Mouse (Mus musculus) lung, adult 2 months (tissue): ENCODE results near the gene Gm20388. TPM values are rescaled to one million over a fixed set of nuclear protein-coding genes. Genes with fewer than 3 reads are reported as not detected.

Source experiments
- DNase-seq: peaks from one replicate; pipeline ENCODE4 v3.0.0; 2022
- H3K4me1 ChIP-seq: fragments of 200-500 bp; 2 replicates; pipeline ENCODE4 v1.6.1; 2011; ENCODE audit warnings: low read length; ENCODE audit not compliant: control insufficient read depth, insufficient read depth
- H3K4me3 ChIP-seq: fragments of 200-500 bp; replicated peaks from 2 replicates; pipeline ENCODE3; 2011; ENCODE audit warnings: low read depth, mild to moderate bottlenecking, control low read depth, low read length; ENCODE audit errors: extremely low read depth
- CTCF ChIP-seq: fragments of 200-500 bp; IDR thresholded peaks from 2 replicates; pipeline ENCODE4 v1.5.1; 2011; ENCODE audit warnings: mild to moderate bottlenecking, low read length, control low read depth; ENCODE audit not compliant: insufficient read depth
- POLR2A ChIP-seq: fragments of 200-500 bp; IDR thresholded peaks from 2 replicates; pipeline ENCODE4 v1.6.1; 2011; ENCODE audit warnings: low read depth, mild to moderate bottlenecking, control low read depth, low read length, borderline replicate concordance; ENCODE audit errors: extremely low read depth
- whole genome bisulfite sequencing: fragments of 180-500 bp; shearing (Covaris S2); methylation state at CpG from one replicate; pipeline ENCODE4 v1.1.7; 2018; 5-methylcytosine and 5-hydroxymethylcytosine counted together
- polyA plus RNA-seq: library from polyadenylated mRNA; depleted of rRNA; stranded (reverse); fragments of >200 nt; gene quantifications from 2 replicates; pipeline ENCODE4 v1.2.3, GENCODE M21; 2012

The Gm20388 gene
- polyA plus RNA-seq, 1 experiment: 67.8 TPM

- TF ChIP-seq CTCF: no peak
- TF ChIP-seq POLR2A: no peak
- peaks cover 17% of the 10 kb centered on the region for H3K4me1 ChIP-seq
- no peak overlapping the region for H3K4me3 ChIP-seq
- no peak for DNase-seq
- 50% methylated on average over 14 of the region's 14 CpGs for WGBS
Measured at GRCm38 (mm10) chr8:120278009-120278408, 367.4 kb downstream of the Gm20388 start.

- no peak overlapping the region for H3K4me3 ChIP-seq
- WGBS: 77% methylated on average over 8 of the region's 8 CpGs
- peaks cover 17% of the 10 kb centered on the region for H3K4me1 ChIP-seq
- no peak for TF ChIP-seq POLR2A
- TF ChIP-seq CTCF: no peak
- DNase-seq: no peak
Measured at GRCm38 (mm10) chr8:120279418-120279817, 368.8 kb downstream of the Gm20388 start.

GRCm38 (mm10) chr8:120281487-120281886 is 370.8 kb downstream of the Gm20388 start:
- WGBS: 21% methylated on average over 4 of the region's 4 CpGs
- TF ChIP-seq POLR2A (no peak), CTCF (peak; percentile 93)
- H3K4me3 ChIP-seq: no peak overlapping the region
- DNase-seq: peak; percentile 74
- H3K4me1 ChIP-seq: peaks cover 12% of the 10 kb centered on the region

GRCm38 (mm10) chr8:120282465-120282864 is 371.8 kb downstream of the Gm20388 start:
- Histone ChIP-seq H3K4me3 (no peak overlapping the region), H3K4me1 (peaks cover 6% of the 10 kb centered on the region; the same call in 1 of the 2 replicates)
- DNase-seq: no peak
- TF ChIP-seq POLR2A: no peak
- no peak for TF ChIP-seq CTCF
- 56% methylated on average over 5 of the region's 5 CpGs for WGBS

GRCm38 (mm10) chr8:120284265-120284664 is 373.6 kb downstream of the Gm20388 start:
- 68% methylated on average over 9 of the region's 9 CpGs for WGBS
- no peak for DNase-seq
- no peak for TF ChIP-seq CTCF
- H3K4me1 ChIP-seq: peaks cover 4% of the 10 kb centered on the region; the same call in 1 of the 2 replicates
- H3K4me3 ChIP-seq: no peak overlapping the region

- no peak for DNase-seq
- peaks cover 6% of the 10 kb centered on the region; the same call in 1 of the 2 replicates for H3K4me1 ChIP-seq
- no peak overlapping the region for H3K4me3 ChIP-seq
- TF ChIP-seq CTCF: no peak
- TF ChIP-seq POLR2A: no peak
- 15% methylated on average over 3 of the region's 3 CpGs for WGBS
Measured at GRCm38 (mm10) chr8:120285033-120285432, 374.4 kb downstream of the Gm20388 start.

- Histone ChIP-seq H3K4me3 (no peak overlapping the region), H3K4me1 (peaks cover 6% of the 10 kb centered on the region; the same call in 1 of the 2 replicates)
- no peak for DNase-seq
- TF ChIP-seq CTCF (no peak), POLR2A (no peak)
- WGBS: 73% methylated on average over 9 of the region's 9 CpGs
Measured at GRCm38 (mm10) chr8:120285878-120286277, 375.2 kb downstream of the Gm20388 start.

- TF ChIP-seq POLR2A: no peak
- peak; percentile 81 for TF ChIP-seq CTCF
- 54% methylated on average over 21 of the region's 21 CpGs for WGBS
- Histone ChIP-seq H3K4me3 (no peak overlapping the region), H3K4me1 (peaks cover 10% of the 10 kb centered on the region)
- peak; percentile 51 for DNase-seq
Measured at GRCm38 (mm10) chr8:120288122-120288908, 377.7 kb downstream of the Gm20388 start.

- 79% methylated on average over 7 of the region's 7 CpGs for WGBS
- TF ChIP-seq CTCF: no peak
- TF ChIP-seq POLR2A: no peak
- Histone ChIP-seq H3K4me3 (no peak overlapping the region), H3K4me1 (peaks cover 10% of the 10 kb centered on the region)
- no peak for DNase-seq
Measured at GRCm38 (mm10) chr8:120289191-120289590, 378.6 kb downstream of the Gm20388 start.

GRCm38 (mm10) chr8:120289698-120290181 is 379.1 kb downstream of the Gm20388 start:
- no peak for DNase-seq
- Histone ChIP-seq H3K4me3 (no peak overlapping the region), H3K4me1 (peaks cover 9% of the 10 kb centered on the region)
- 54% methylated on average over 10 of the region's 10 CpGs for WGBS
- no peak for TF ChIP-seq CTCF
- no peak for TF ChIP-seq POLR2A
